Mouse (Mus musculus): ENCODE data around the gene Map3k5.

Gene Map3k5

GRCm38 (mm10) chr10:20056859-20057644 lies 122.8 kb downstream of the Map3k5 start:
- no peak for DNase-seq (ENCODE audit: low spot score)

GRCm38 (mm10) chr10:20058031-20058430 lies 123.8 kb downstream of the Map3k5 start:
- DNase-seq (ENCODE audit: low spot score), result no peak

GRCm38 (mm10) chr10:20058841-20059240 lies 124.6 kb downstream of the Map3k5 start:
- DNase-seq (ENCODE audit: low spot score), result no peak

- no peak for DNase-seq (ENCODE audit: low spot score)
Measured at GRCm38 (mm10) chr10:20060320-20060970, 126.2 kb downstream of the Map3k5 start.

- DNase-seq (ENCODE audit: low spot score), result no peak
Measured at GRCm38 (mm10) chr10:20064556-20065207, 130.4 kb downstream of the Map3k5 start.

- no peak for DNase-seq (ENCODE audit: low spot score)
Measured at GRCm38 (mm10) chr10:20066069-20066665, 131.9 kb downstream of the Map3k5 start.

- DNase-seq (ENCODE audit: low spot score), result no peak
Measured at GRCm38 (mm10) chr10:20069771-20070460, 135.6 kb downstream of the Map3k5 start.

GRCm38 (mm10) chr10:20070576-20071109 lies 136.4 kb downstream of the Map3k5 start:
- DNase-seq (ENCODE audit: low spot score), result no peak

GRCm38 (mm10) chr10:20071716-20072115 lies 137.4 kb downstream of the Map3k5 start:
- DNase-seq (ENCODE audit: low spot score), result no peak

GRCm38 (mm10) chr10:20073236-20073893 lies 139.1 kb downstream of the Map3k5 start:
- DNase-seq (ENCODE audit: low spot score), result peak; percentile 60

- no peak for DNase-seq (ENCODE audit: low spot score)
Measured at GRCm38 (mm10) chr10:20076541-20077469, 142.5 kb downstream of the Map3k5 start.

- no peak for DNase-seq (ENCODE audit: low spot score)
Measured at GRCm38 (mm10) chr10:20078350-20078749, 144.1 kb downstream of the Map3k5 start.

- DNase-seq (ENCODE audit: low spot score), result no peak
Measured at GRCm38 (mm10) chr10:20087841-20088240, 153.6 kb downstream of the Map3k5 start.

- no peak for DNase-seq (ENCODE audit: low spot score)
Measured at GRCm38 (mm10) chr10:20089026-20089425, 154.8 kb downstream of the Map3k5 start.

GRCm38 (mm10) chr10:20090171-20090570 lies 155.9 kb downstream of the Map3k5 start:
- DNase-seq (ENCODE audit: low spot score), result no peak

GRCm38 (mm10) chr10:20091416-20091815 lies 157.1 kb downstream of the Map3k5 start:
- DNase-seq (ENCODE audit: low spot score), result no peak

- DNase-seq (ENCODE audit: low spot score), result no peak
Measured at GRCm38 (mm10) chr10:20092371-20092770, 158.1 kb downstream of the Map3k5 start.

GRCm38 (mm10) chr10:20101456-20101855 lies 167.2 kb downstream of the Map3k5 start:
- no peak for DNase-seq (ENCODE audit: low spot score)

- peak; percentile 53 for DNase-seq (ENCODE audit: low spot score)
Measured at GRCm38 (mm10) chr10:20104271-20104931, 170.1 kb downstream of the Map3k5 start.
